Mouse (Mus musculus): ENCODE data around the gene Obsl1. TPM values are rescaled to one million over a fixed set of nuclear protein-coding genes. Genes with fewer than 3 reads are reported as not detected.
A peak's percentile ranks its signal among the peaks of the same experiment; 100 is the strongest.

Gene Obsl1
- total and polyA plus RNA-seq, 3 experiments, result 0.08 to 1.2 TPM; not detected in 1

DNA sequence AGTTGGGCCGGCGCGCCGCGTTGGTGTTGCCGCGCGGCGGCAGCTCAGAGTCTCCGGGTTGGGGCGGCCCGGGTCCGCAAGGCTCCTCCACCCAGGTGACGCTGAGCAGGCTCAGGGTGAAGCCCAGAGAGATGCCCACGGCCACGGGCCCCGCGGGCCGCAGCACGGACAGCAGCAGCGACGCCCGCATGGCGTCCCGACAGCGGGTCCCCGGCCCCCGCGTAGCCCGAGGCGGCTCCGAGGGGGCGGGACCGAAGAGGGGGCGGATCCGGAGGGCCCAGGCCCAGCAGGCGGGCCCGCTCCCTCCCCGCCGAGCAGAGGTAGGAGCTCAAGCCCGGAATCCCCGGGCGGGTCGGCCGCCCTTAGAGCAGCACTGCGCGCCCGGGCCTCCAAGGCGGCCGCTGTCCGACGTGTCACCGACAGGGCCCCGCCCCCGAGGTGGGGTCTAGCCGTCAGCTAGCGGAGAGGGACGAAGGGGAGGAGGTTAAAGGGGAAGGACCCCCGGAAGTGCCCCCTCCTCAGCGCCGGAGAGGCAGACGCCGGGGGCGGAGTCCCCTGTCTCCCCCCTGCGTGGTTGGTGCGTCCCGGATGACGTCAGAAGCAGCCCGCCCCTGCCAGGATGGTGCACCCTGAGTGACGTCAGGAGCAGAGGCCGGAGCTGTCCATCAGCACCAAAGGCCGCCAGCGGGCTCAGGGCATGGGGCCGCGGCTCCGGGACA, 27.2 kb downstream of the Obsl1 start, which contains the start of the genes Chpf and Tmem198:
Gene Chpf, minus strand, starts transcription at position 392 of the 719 bp plus-strand sequence.
Gene Tmem198, plus strand, starts transcription at position 617 of the 719 bp plus-strand sequence.
- peak within 1 kb of the TSS; percentile 39 for H3K27ac ChIP-seq (ENCODE audit: control insufficient read depth, low read depth, low read length)
- TF ChIP-seq ETS1 (IDR thresholded peaks at IDR 0.05; ENCODE audit: low read depth, low read length) (peak; percentile 48; the same call in 1 of the 2 replicates), GATA1 (IDR thresholded peaks at IDR 0.05; ENCODE audit: low read depth, low read length) (no peak), POLR2A (IDR thresholded peaks at IDR 0.05; ENCODE audit: control insufficient read depth in 1 of 2, insufficient read depth in 1 of 2, low read depth in 1 of 2, low read length in 2 of 2, poor library complexity in 1 of 2) (peak; percentile 80 to 91; a peak in 3 of 4 replicates), POLR2AphosphoS2 (IDR thresholded peaks at IDR 0.05; ENCODE audit: low read length) (0 out of 2 replicates have a peak, but pooled peaks have one; percentile 48), HCFC1 (IDR thresholded peaks at IDR 0.05; ENCODE audit: low read depth, low read length) (peak; percentile 82), MAX (IDR thresholded peaks at IDR 0.05; ENCODE audit: low read length) (peak; percentile 17; the same call in 1 of the 2 replicates), EP300 (IDR thresholded peaks at IDR 0.05; ENCODE audit: low read depth in 1 of 2, low read length in 2 of 2) (no peak), KAT2A (conservative IDR thresholded peaks at IDR 0.05; ENCODE audit: low read depth, low read length) (no peak; the same call in 1 of the 2 replicates), USF1 (IDR thresholded peaks at IDR 0.05; ENCODE audit: low read depth, low read length) (peak; percentile 25; the same call in 1 of the 2 replicates), NELFE (IDR thresholded peaks at IDR 0.05; ENCODE audit: low read depth, low read length) (peak; percentile 79), BHLHE40 (IDR thresholded peaks at IDR 0.05; ENCODE audit: borderline replicate concordance, low read depth, low read length) (no peak), TAL1 (IDR thresholded peaks at IDR 0.05; ENCODE audit: low read length) (no peak), USF2 (IDR thresholded peaks at IDR 0.05; ENCODE audit: borderline replicate concordance in 1 of 2, insufficient read depth in 1 of 2, low read depth in 1 of 2, low read length in 2 of 2) (no peak), CHD1 (IDR thresholded peaks at IDR 0.05; ENCODE audit: low read depth, low read length) (0 out of 2 replicates have a peak, but pooled peaks have one; percentile 90), NRF1 (IDR thresholded peaks at IDR 0.05; ENCODE audit: insufficient read depth, low read depth, low read length, poor library complexity, severe bottlenecking) (0 out of 2 replicates have a peak, but pooled peaks have one; percentile 4), ZMIZ1 (IDR thresholded peaks at IDR 0.05; ENCODE audit: low read depth, low read length) (0 out of 2 replicates have a peak, but pooled peaks have one; percentile 51), RAD21 (IDR thresholded peaks at IDR 0.05; ENCODE audit: low read depth, low read length) (no peak), POLR2AphosphoS5 (IDR thresholded peaks at IDR 0.05; ENCODE audit: borderline replicate concordance, low read depth, low read length) (no peak), TBP (IDR thresholded peaks at IDR 0.05; ENCODE audit: low read depth, low read length) (0 out of 2 replicates have a peak, but pooled peaks have one; percentile 27), UBTF (IDR thresholded peaks at IDR 0.05; ENCODE audit: borderline replicate concordance, insufficient read depth, low read depth, low read length) (no peak), ELF1 (IDR thresholded peaks at IDR 0.05; ENCODE audit: low read depth, low read length) (peak; percentile 86), MAZ (IDR thresholded peaks at IDR 0.05; ENCODE audit: low read depth, low read length) (peak; percentile 97), MEF2A (IDR thresholded peaks at IDR 0.05; ENCODE audit: extremely low read depth, insufficient replicate concordance, low read depth, low read length, poor library complexity, severe bottlenecking) (no peak), MXI1 (IDR thresholded peaks at IDR 0.05; ENCODE audit: low read depth, low read length) (peak; percentile 94), TCF12 (IDR thresholded peaks at IDR 0.05; ENCODE audit: low read depth, low read length) (peak; percentile 9; the same call in 1 of the 2 replicates), JUND (IDR thresholded peaks at IDR 0.05; ENCODE audit: low read depth, low read length) (no peak), SIN3A (IDR thresholded peaks at IDR 0.05; ENCODE audit: low read length) (peak; percentile 96), GABPA (IDR thresholded peaks at IDR 0.05; ENCODE audit: low read depth, low read length) (peak; percentile 75; the same call in 1 of the 2 replicates)
- peaks cover 3% of the 10 kb centered on the region; the same call in 1 of the 2 replicates for H3K79me2 ChIP-seq (ENCODE audit: control insufficient read depth, insufficient read depth, low read length, poor library complexity)
- peak within 1 kb of the TSS; percentile 89 for H3K9ac ChIP-seq (ENCODE audit: control insufficient read depth, low read depth, low read length, poor library complexity, severe bottlenecking)
- DNase-seq (ENCODE audit: low read depth, low spot score), result peak; percentile 97
- H3K36me3 ChIP-seq (ENCODE audit: control insufficient read depth in 1 of 2, insufficient read depth in 2 of 2, low read length in 2 of 2), result peaks cover 0 to 5% of the 10 kb centered on the region in 2 experiments; a peak in 3 of 4 replicates
- no peaks in the 10 kb centered on the region for H3K27me3 ChIP-seq (ENCODE audit: control insufficient read depth in 1 of 2, insufficient read depth in 2 of 2, low read length in 2 of 2)
- no peaks in the 10 kb centered on the region for H3K9me3 ChIP-seq (replicated peaks; ENCODE audit: insufficient read depth, low read length)
- H3K4me1 ChIP-seq (ENCODE audit: control insufficient read depth in 1 of 2, insufficient read depth in 2 of 2, low read length in 2 of 2), result 0 out of 4 replicates have a peak, but pooled peaks cover 0 to 4% of the 10 kb centered on the region in 2 experiments
- H3K4me3 ChIP-seq (ENCODE audit: control insufficient read depth in 1 of 2, insufficient read depth in 1 of 2, low read depth in 2 of 2, low read length in 2 of 2), result peak within 1 kb of the TSS; percentile 86 to 90

Data from MEL (cell line).